Mouse (Mus musculus): Measurements from ENCODE around the gene Susd4.

Susd4 gene

DNA sequence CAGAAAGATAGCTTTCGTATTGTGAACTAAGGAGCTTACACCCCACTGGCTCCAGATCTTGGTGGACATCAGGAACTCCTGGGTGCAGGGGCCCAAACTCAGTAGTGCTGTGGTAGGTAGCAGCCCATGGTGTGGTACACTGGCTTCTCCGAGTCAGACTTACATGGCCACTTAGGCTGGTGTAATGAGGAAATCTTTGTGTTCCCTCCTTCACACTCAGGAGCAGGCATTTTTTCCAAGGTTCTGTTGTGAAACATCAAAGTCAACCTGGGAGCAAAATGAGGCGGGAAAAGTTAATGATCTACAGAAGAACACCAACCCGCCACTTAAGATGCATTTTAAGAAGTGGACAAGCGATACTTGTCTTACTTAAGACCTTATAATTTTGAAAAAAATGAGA lies 21.8 kb downstream of the Susd4 start:
- DNase-seq (ENCODE audit: low spot score in 2 of 2) = no peak

DNA sequence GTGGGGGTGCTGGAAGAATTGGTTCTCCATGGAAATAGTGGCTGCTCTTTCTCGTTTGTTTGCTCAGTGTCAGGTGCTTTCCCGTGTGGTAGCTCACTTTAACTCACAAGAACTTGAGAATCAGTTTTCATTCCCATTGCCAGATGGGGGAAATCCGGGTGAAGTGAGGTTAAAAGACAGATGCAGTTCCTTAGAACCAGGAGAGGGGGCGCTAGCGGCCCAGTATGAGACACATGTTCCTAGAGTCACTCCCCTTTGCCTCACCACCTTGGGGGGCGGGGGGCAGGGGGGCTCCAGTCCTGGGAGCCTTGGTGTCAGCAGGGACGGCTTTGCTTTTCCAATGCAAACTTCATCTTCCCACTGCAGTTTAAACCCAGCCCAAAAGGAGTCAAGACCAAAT lies 23.4 kb downstream of the Susd4 start:
- DNase-seq (ENCODE audit: low spot score in 2 of 2) = no peak

DNA sequence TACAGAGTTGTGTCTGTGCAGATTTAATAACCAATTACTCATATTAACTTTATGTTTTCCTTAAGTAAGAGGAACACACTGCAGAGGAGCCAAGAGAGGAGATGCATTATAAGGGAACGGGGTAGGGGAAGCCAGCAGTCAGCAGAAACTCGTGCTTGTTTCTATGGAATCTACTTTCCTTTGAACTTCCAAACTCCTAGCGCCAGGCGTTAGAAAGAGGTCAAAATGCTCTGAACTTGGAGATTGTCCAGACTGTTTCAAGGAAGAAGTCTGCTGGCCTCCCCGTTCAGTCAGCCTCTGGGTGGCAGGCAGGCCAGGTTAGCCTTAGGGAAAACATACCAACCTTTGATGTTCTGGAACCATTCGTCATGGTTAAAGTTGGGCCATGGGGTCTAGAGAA lies 25.2 kb downstream of the Susd4 start:
- no peak for DNase-seq (ENCODE audit: low spot score in 2 of 2)

DNA sequence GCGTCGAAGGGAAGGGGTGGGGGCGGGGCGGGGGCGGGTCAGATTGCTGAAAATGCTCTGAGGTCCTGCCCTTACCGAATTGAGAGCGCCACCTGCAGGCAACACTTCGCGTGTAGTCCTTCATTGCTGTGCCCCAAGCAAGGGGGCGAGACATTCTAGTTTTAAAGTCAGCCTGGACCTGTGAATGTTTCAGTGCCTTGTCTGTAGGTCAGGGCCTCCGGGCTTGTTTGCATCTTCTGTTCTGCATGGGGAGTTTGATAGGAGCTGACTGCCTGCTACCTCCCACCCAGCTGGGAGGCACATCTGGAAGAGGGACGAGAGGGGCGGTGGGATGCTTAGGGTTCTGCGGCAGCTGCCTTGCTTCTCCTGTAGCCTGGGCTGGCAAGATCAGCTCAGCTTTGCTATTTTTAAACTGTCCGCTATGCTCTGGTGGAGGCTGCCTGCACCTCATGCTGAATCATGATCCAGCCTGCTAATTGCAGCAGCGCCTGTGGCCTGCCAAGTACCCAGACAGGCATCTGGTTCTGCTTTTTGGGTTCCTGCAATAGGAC lies 28.9 kb downstream of the Susd4 start:
- DNase-seq (ENCODE audit: low spot score in 2 of 2) = peak in 1 of 2 experiments; percentile 23

DNA sequence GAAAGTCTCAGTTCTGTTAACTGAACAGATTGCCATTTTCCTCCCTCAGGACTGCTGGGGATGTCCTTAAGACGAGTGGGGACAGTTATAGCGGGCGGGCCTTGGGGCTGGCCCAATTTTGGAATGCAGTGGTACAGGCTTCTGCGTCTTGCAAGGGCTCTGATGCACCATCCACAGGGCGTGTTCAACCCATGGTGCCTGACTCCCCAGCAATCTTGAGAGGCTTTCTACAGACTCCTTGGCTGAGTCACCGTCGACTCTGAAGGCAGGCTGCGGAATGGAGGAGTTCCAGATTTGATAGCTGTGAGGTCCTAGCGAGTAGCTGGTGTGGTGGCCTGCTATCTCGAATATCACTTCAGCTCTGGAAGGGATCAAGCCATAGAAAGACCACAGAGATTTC lies 30.6 kb downstream of the Susd4 start:
- no peak for DNase-seq (ENCODE audit: low spot score in 2 of 2)

DNA sequence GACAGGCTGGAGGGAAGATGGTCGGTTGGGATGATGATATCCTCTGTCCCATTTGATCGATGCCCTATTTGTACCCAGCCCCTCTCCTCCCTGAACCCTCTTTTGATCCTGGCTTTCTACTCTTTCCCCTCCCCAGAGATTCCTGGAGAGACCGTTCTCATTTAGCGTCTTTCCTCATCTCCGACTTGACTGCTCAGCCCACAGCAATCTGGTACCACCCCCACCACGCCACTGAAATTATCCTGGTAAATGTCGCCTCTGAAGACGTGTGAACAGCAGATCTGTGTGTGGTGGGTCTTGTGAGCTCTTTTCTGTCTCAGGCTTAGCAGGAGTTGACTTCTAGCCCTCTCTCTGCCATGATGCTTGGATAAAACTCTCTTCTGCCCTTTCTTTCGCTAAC lies 31.0 kb downstream of the Susd4 start:
- no peak for DNase-seq (ENCODE audit: low spot score in 2 of 2)

DNA sequence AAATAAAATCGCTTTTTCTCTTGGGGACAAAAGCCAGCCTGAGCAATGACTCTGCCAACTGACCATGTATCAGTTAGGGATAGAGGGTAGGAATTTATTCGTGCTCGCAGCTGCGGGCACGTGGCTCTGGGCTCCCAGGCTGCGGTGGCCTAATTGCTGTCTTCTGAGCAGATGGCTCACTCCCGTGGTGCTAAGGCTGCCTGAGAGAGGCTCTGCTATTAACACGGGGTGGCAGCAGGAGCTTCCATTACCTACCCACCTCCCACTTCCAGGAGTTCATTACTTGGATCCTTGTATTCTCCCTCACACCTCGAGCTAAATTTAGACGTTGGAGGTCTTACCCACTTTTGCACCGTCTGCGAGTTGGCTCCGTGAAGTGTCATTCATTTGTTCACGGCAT lies 33.4 kb downstream of the Susd4 start:
- no peak for DNase-seq (ENCODE audit: low spot score in 2 of 2)

DNA sequence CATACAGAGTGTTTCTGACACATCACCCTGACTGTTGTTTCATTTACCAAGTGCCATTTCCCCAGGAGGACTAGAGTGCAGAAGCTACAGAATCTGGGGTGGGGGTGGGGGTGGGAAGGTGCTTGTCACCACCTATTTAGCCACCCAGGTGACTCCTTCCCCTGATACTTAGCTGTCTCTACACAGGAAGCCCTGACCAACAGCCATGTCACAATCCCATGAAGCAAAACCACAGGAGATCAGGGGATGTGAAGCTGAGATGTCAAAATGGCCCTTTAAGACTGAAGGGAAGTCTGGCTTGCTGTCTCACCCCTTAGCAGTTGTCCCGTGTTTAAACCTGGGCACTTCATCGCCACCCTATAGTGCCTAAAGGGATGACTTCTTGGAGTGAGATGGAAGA lies 37.9 kb downstream of the Susd4 start:
- DNase-seq (ENCODE audit: low spot score in 2 of 2) = no peak

DNA sequence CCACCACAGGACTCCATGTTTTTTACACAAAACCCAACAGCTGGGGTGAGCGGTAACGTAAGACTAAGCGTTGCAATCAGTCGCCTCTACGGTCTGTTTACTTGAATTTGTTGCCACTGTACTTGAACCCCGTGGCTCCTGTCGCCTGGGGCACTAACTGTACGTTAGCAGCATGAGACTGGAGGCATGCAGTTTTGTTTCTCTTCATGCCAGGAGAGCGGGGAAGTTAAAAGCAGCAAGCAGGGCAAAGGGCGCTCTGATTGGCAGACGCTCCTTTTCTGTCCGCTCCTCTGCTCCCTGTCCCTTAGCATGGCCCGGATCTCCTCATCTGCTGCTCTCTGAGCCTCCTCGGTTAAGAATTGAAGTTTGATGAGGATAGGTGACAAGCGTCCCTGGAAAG lies 39.2 kb downstream of the Susd4 start:
- DNase-seq (ENCODE audit: low spot score in 2 of 2) = no peak

DNA sequence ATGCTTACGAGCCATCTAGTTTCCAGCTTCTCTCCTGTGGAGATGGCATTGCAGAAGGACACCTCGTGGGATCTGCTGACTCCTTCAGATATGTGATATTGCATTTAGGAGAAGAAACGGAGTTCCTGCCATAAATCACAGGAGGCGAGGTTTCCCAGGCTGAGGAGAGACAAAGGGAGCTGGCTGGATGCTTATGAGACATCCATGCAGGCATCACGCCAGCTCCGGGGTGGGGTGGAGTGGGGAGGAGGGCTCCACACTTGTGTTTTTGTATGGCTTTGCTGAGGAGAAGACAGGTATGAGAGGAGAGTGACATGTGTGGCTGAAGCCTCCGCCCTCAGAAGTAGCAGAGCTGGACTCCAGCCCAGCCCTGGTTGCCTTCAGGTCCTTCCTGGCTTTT lies 50.3 kb downstream of the Susd4 start:
- DNase-seq (ENCODE audit: low spot score in 2 of 2) = no peak

DNA sequence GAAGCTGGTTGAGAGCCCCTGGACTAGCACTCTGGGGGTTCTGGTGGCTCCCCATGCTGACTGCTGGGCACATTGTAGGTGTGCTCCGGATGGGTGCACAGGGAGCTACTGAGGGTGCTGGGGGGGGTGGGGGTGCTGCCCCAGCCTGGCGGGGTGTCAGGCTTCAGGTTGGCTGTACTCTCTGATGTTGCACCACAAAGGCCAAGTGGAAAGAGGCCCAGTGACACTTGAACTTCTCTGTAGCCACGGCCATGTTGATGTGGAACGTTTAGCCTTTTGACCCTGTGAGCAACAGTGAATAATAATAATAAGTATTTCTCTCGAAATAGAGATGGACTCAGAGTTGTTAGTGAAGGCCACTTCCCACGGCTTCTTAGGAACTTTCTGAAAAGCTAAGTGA lies 50.9 kb downstream of the Susd4 start:
- no peak for DNase-seq (ENCODE audit: low spot score in 2 of 2)

DNA sequence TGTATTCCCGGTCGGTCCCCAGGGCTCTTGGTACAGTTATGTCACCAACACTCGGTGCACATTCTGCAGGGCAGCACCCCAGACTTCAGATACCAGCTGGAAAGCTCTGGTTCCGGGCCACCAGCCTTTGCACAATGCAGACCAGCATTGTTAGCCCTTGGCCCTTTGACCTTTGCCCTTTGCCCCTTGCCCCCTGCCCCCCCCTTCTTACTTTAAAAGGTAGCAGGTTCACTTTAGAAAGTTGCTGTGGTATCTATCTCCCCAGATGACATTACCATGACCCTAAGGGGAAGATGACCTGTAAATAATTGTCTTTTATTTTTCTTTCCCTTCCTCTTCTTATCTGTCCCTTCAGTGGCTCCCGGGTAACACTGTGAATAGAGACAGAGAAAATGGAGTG lies 53.4 kb downstream of the Susd4 start:
- no peak for DNase-seq (ENCODE audit: low spot score in 2 of 2)

DNA sequence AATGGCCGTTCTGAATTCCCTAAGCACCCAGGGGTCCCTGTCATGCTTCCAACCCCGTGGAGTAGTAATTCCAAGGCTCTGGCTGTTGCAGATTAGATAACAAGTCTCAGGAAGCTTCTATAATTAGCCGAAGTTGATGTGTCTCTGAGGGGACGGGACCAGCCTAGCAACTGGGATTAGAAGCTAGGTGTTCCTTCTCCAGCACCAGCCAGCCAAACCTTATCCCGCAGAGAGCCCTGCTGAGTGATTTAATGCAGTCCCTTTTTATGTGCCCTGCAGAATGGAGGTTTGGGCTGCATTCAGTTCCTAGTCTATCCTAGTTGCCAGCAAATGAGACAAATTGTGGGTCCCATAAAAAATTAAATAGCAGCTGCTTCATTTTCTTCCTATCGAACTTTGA lies 54.0 kb downstream of the Susd4 start:
- DNase-seq (ENCODE audit: low spot score in 2 of 2) = no peak

DNA sequence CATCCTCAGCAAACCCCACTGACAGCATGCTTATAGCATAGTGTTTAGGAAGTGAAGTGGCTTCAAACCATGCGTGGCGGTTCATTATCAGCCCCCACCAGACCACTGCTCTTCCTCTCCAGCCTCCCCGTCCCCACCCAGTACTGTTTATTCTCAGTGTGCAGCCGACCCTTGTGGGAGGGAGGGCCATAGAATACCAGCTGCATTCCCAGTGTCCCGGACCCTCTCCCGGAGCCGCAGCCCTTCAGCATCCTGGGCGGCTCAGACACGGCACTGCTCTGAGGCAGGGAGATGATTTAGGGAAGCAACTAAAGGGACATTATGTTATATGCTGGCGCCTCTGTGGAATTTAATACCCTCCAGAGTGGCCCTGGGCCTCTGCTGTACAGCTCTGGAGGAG lies 55.3 kb downstream of the Susd4 start:
- DNase-seq (ENCODE audit: low spot score in 2 of 2) = no peak

DNA sequence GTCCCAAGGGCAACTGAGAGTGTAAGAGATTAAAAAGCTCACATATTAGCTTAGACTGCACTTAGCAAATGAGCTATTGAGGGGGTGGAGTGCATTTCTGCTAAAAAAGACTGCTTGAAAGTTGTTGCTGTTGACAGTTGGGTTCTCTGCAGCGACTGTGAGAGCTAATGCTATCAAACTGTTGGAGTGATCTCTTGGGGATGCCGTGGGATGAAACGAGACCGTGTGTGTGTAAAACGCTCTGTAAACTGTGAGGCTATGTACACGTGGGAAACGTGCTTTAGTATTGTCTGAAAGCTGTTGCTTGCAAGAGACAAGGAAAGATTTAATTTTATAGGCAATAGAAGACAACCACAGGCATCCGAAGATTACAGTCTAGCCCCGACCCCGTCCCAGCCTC lies 59.1 kb downstream of the Susd4 start:
- no peak for DNase-seq (ENCODE audit: low spot score in 2 of 2)

DNA sequence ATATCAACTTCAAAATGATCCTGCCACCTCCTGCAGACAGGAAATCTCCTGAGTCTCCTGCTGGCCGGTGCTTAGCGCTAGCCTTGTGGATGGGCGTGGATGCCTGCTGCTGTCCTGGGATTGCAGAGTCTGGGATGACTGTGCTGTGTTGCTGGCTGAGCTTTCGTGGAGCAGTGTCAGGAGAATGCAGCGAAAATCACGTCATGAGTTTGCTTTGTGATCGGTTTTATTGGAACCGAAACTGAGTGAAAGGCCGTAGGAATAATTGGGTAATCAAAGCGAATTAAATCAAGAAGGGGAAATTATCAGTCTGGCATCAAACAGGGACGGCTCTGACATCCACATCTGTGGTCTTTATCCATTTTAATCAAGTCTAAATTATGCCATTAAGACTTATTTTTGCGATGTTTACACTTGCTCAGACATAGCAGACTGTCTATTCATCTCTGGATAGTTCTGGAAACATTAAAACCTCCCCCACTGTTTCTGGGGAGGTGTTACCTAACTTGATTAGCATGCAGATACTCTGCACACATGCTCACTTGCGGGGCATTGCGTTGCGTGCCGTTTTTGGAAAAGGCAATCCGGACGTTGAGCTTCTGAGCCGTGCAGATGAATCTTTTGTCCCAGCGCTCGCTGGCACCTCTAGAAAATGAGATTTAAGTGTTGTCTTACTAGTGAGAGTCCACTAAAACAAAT lies 60.2 kb downstream of the Susd4 start:
- DNase-seq (ENCODE audit: low spot score in 2 of 2) = no peak

DNA sequence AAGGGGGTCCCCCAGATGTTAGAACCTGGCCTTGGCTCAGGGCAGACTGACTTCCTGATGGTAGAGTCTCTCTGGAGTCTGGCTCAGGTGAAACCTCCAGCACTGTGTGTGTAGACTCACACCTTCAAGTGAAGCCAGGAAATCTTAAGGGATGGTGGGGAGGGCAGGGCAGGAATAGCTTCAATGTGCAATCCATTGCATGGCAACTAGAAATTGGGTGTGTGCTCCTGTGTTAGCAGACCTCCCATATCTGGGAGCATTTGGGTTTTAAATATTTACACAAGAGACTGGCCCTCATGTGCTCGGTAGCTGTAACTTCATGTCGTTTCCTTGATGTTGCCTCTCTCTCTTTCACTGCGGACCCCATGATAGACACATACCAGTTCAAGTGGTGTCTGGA lies 62.9 kb downstream of the Susd4 start:
- DNase-seq (ENCODE audit: low spot score in 2 of 2) = no peak

DNA sequence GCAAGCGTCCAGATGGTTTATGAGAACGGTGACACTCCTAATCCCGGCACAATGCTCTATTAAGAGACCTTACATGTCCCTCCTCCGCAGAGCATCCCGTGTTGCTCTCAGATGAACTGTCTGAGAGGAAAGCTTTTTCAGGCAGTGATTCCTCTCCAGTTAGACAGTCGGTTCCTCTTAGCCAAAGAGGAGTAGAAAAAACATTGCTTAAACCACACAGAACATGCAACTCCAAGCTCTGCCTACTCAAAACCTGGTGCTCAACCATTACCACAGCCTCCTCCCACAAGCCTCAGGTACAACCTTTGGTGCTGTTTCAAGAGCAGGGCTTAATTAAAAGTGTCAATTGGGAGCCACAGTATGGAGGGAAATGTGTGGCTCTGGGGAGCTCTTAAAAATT lies 74.4 kb downstream of the Susd4 start:
- DNase-seq (ENCODE audit: low spot score in 2 of 2) = no peak

DNA sequence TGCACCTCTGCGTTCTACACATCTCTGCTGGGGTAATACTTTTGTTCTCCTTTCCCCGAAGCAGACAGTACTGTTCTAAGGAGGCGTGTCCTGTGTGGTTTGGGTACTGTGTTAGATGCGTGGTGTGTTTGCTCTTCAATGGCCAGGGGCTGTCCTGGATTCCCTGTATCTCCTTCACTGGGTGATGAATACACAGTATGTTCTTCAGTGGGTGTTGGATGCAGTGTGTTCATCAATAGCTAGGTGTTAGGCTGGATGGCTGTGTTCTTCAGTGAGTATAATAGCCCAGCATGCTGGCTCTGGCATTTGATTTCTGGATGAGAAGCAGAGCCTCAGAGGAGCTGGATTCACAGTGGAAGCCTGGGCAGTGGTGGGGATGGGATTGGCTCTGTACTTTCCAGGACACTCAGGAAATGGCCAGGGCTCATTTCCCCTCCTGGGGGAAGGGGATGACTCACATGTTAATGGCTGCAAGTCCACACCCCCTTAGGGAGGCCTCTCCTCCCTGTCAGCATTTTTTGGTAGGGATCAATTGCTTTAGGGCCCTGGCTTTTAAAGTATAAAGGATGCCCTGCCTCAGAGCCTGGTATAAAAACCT lies 75.8 kb downstream of the Susd4 start:
- no peak for DNase-seq (ENCODE audit: low spot score in 2 of 2)

DNA sequence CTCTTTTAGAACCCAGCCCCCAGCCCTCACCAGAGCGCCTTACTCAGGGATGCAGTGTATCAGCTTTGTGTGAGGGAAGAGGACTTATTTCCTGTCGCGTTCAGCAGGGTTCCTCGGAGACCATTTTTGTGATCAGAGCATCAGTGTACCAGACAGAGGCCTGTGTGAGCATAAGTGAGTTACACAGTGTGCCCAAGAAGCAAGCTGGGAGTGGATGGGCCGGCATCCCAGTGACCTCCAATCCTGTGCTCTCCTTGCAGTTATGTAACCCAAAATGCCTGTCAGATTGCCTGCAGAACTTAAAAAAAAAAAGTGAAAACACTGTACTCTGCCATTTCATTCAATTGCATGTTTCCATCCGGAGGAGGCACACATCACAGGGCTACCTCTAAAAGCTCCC lies 76.4 kb downstream of the Susd4 start:
- DNase-seq (ENCODE audit: low spot score in 2 of 2) = no peak

DNA sequence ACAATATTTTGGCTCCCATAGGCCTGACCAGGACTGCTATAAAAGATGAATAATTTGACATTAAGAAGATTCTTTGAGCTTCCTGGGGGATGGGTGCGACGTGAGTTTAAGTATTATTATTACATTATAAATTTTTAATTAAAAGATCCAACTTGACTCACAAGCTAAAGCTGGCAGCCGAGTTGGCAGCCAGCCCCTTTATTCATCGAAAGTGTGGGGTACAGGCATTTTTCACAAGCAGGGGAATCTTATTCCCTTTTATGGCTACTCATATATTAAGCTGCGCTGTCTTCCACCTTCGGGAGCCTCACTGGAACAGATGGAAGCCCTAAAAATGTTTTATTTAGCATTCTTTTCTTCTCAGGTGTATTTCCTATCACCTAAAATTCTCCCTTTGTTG lies 76.9 kb downstream of the Susd4 start:
- DNase-seq (ENCODE audit: low spot score in 2 of 2) = no peak

DNA sequence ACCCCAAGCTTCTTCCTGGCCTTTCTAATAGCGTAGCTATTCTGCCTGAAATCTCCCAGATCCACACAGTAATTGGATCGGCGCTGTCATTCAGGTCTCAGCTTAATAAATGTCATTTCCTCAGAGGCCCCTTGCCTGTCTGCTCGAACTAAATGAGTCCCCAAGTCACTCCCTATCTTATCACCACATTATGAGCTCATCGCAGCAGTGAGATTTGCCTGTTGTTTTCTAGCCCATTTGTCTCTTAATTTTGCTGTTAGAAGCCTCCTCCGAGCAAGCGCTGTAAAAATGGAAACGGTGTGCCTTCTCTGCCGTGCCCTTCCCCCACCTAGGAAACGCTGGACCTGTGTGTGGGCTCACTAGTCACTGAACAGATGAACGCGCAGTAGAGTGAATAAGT lies 85.9 kb downstream of the Susd4 start:
- no peak for DNase-seq (ENCODE audit: low spot score in 2 of 2)

DNA sequence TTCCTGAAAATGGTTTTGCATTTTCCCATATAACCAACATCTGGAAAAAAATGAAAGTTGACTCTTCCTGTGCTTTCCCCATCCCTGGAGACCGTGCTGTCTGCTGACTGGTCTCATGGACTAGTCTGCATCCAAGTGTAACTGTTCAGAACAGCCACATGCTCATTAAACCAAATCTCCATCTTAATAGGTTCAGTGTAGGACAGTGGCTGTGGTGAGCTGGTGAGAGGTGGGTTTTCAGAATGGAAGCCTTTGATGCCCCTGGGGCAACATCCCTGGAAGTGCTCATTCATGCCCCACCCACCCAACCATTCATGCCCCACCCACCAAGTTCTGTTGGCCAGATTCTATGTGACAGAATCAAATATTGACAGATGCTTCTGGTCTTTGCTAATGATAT lies 86.4 kb downstream of the Susd4 start:
- DNase-seq (ENCODE audit: low spot score in 2 of 2) = no peak

DNA sequence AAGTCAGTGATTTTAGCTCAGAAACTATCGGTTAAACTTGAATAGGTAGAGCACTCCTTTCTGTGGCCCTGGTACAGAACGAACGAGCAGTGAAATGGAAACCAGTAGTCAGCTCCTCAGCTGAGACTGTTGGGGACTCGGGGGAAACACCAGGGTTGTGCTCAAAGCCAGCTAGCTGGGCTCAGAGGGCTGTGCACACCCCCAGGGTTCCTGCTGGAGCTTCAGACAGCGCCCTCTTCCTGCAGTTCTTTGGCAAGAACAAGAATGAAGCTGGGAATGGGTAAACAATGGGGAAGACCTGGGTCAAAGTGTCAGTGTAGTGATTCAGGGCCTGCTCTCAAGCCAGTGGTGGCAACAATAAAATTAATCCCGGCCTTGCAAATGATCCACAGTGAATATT lies 88.5 kb downstream of the Susd4 start:
- no peak for DNase-seq (ENCODE audit: low spot score in 2 of 2)

All from spleen, postnatal 14 days (tissue).